Mouse (Mus musculus): ENCODE data around the gene Cadps2. TPM values are rescaled to one million over a fixed set of nuclear protein-coding genes. Genes with fewer than 3 reads are reported as not detected.

Cadps2 gene
- total RNA-seq, 1 experiment from 2014 or later = 0.23 TPM

- no peak for ATAC-seq (ENCODE audit: extremely low read depth, insufficient number of reproducible peaks, low FRiP score, poor library complexity, severe bottlenecking)
These were observed 591.5 kb downstream of the Cadps2 start for GRCm38 (mm10) chr6:23247512-23248312.

GRCm38 (mm10) chr6:23246790-23247511, 592.3 kb downstream of the Cadps2 start:
- ATAC-seq (ENCODE audit: extremely low read depth, insufficient number of reproducible peaks, low FRiP score, poor library complexity, severe bottlenecking) = no peak

GRCm38 (mm10) chr6:23246061-23246789, 593.0 kb downstream of the Cadps2 start:
- no peak for ATAC-seq (ENCODE audit: extremely low read depth, insufficient number of reproducible peaks, low FRiP score, poor library complexity, severe bottlenecking)

GRCm38 (mm10) chr6:23245545-23246011, 593.6 kb downstream of the Cadps2 start:
- no peak for ATAC-seq (ENCODE audit: extremely low read depth, insufficient number of reproducible peaks, low FRiP score, poor library complexity, severe bottlenecking)

GRCm38 (mm10) chr6:23245121-23245520, 594.1 kb downstream of the Cadps2 start:
- no peak for ATAC-seq (ENCODE audit: extremely low read depth, insufficient number of reproducible peaks, low FRiP score, poor library complexity, severe bottlenecking)

- ATAC-seq (ENCODE audit: extremely low read depth, insufficient number of reproducible peaks, low FRiP score, poor library complexity, severe bottlenecking) = no peak
These were observed 595.1 kb downstream of the Cadps2 start for GRCm38 (mm10) chr6:23243821-23244760.

Other genes starting within 250 kb of the Cadps2 start
- not detected in 2 replicates for gene Rnf133, start 189.1 kb downstream of the Cadps2 start, total RNA-seq (2017)
- gene Rnf148, start 184.3 kb downstream of the Cadps2 start, total RNA-seq (2017) = 0.58 TPM in 1 of 2 replicates, not detected in the other
- gene Tas2r118, start 130.6 kb upstream of the Cadps2 start, total RNA-seq (2017) = not detected in 2 replicates